Mouse (Mus musculus): ENCODE results near the gene Ccdc117.
"Not testable (repeated sequence)": the region's sequence is repeated elsewhere in the genome, so short reads cannot be mapped to it uniquely, and the experiment has no call there.

The Ccdc117 gene

DNA sequence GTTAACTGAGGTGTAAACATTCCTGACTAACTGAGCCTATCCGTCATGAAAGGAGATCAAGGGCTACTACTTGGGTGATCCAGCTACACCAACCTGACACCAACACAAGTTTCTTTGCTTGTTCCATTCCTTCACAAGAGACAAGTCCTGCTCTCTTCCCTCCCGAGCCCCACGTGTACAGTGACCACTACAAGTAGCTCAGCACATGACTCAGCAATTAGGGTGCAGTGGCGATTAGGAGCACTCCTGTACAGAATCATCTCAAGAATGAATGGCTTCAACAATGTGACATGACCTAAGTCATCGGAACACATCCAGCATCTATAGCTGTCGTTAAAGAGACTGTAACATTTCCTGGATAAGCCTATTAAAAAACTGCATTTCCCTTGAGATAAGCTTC, 11.3 kb downstream of the Ccdc117 start:
- no peak for DNase-seq (ENCODE audit: low spot score in 2 of 2)

DNA sequence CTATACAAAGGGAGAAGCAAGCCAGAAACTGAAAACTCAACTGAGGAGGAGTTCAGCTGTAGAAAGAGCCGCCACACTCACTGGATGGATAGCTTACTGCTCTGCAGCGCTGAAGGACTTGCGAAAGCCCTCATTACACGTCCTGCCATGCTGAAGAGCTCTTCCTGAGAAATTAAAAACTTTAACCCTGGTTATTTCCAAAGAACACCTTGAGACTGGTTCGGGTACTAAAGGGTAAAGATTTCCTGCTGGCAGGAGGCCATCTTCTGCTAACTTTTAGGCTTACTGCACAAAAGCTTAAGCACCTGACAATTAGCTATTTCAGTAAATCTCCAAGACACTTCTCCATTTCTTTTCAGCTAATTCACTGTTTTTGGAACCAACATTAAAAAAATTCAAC, 11.8 kb downstream of the Ccdc117 start:
- no peak for DNase-seq (ENCODE audit: low spot score in 2 of 2)

DNA sequence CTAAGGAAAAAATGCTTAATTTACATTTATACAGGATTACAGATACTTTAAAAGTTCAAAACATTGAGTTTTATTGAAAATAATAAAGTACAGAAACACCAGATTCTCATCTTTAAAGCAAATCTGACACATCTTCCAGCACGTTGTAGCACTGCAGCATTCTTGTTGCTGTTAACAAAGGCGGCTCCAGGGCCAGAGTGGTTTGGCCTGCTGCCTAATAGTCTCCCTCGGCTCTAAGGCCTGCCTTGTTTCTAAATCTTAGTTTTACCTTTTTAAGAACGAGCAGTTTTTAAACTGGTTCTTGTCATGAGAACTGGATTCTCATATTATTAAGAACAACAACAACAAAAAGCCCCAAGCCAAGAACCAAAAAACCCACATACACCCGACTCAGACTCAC, 13.1 kb downstream of the Ccdc117 start:
- DNase-seq (ENCODE audit: low spot score in 2 of 2): no peak

DNA sequence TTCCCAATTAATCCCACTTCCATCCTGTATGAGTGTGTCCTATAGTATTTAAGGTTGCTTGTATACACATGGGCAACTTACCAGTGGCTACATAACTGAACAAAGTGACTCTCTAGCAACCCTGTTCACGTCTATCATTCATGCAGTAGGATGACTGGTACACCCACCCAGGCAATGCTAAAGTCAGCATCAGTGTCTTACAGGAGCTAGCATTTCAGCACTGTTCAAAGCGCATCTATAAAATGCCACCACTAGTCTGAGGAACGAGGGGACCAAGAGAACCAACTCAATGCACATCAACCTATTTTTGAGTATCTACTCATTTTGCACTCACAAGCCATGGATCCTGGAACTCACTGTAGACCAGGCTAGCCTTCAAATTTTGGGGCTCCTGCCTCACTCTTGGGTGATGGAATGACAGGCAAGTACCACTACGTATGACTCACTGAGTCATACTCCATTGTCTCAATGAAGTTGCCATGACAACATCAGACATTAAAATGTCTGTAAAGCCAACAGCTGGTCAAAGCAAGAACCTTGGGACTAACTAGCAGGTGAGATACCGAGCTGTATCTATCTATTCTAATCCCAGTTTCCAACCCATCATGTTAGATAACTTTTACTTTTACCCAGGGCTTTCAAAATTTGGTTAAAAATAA, 14.0 kb downstream of the Ccdc117 start:
- DNase-seq (ENCODE audit: low spot score in 2 of 2): no peak

DNA sequence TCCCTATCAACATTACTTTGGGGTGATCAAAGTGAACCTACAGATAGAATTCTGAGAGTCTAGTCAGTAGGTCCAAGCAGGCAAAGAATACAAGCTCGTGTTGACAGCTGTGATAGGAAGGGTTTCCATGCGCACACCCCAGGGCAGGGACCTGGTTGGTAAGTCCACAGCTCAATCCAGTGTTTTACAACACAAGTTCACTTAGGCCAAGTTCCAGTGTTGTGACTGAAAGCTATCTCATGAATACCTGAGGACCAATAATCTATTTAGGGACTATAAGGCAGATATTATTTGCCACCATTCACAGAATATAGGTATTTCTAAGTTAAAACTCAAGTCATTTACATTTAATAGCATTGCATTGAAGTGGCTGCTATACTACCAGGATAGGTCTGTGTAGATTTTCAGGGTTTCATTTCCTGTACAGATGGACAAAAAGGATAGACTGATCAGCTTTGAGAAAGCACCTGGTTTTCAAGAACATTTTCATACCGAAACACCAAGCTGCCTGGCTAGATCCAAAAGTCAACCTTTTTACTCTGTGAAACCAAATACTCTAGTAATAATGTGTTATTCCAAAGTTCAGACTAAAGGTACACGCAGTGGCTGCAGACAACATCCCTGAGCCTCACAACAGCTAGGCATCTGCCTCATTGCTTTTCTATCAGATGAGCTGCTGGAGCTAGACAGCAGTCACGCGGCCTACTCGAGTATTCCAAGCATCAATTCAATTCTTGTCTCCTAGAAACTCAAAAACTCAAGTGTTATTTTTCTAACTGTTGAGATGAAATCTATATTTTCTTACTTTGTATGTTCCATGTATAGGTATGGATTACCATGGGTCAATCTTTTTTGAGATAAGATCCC, 15.2 kb downstream of the Ccdc117 start:
- no peak for DNase-seq (ENCODE audit: low spot score in 2 of 2)

DNA sequence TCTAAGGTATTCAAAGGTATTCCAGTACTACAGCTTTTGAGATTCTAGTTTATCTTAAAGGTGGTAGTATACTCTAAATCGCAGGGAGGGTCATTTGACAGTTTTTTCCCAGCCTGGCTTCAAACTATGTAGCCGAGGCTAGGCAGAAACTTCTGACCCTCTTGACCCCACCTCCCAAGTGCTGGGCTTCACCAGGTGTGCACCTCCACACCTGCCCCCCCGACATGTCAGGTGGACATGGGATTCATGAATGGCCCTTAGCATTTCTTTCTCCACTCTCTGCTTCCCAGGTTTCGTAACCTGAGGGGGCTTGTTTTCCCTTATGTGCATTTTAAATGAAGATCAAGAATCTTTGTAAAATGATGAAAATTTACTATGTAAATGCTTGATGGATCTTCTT, 16.6 kb downstream of the Ccdc117 start:
- DNase-seq (ENCODE audit: low spot score in 2 of 2): no peak

DNA sequence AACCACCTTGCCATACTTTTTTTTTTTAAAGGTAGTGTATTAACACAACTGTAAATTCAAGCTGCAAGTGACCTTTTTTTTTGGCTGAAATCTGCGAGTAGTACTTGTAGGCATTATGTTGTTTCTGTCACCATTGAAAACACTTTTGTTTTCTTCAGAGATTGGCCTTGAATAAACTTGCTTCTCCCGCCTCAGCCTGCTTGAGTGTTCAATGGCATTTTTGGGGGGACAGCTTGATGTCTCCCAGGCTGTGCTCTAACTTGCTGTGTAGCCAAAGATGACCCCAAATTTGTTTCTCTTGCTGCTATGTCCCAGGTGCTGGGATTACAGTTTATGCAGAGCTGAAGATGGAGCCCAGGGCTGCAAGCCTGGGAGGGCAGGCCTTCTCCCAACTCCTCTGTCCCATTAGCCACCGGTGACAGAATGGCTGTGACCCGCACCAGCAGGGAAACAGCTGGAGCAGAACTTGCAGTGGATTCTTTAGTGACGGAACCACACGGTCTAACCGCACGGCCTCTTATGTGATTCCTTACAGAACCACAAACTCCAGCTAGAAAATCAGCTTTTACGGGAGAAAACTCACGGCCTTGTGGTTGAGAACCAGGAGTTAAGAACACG, 19.1 kb downstream of the Ccdc117 start:
- DNase-seq (ENCODE audit: low spot score in 2 of 2): no peak

DNA sequence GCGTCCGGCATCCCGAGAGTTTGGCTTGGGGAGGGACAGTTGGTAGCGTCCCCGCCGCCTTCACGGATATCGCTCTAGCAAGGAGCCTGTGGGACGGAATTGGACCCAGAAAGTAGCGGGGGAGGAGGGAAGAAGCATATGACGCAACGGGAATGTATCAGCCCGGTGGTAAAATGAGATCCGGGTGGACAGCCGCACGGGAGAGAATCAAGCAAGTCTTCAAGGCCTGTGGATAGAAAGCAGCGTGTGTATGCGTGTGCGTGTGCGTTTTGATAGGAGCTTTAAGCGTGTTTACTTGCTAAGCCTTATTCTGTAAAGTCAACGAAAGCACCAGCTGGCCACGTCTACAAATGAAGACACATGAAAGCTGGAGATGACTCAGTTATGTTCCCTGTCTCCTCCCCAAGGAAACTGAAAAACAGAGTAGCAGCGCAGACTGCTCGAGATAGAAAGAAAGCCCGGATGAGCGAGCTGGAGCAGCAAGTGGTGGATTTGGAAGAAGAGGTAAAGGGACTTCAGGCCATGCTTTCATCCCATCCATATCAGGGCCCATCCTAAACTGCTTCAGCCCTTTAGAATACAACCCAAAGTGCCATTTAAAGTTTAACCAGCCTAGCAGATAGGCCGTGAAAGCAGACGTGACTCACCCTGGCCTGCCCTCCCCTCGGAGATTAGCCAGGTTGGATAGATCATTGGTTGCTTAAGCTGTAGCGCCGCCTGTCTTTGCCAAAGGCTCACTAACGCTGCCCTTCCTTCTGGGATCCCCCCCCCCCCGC, 20.3 kb downstream of the Ccdc117 start:
- DNase-seq (ENCODE audit: low spot score in 2 of 2): peak; percentile 57 to 64

DNA sequence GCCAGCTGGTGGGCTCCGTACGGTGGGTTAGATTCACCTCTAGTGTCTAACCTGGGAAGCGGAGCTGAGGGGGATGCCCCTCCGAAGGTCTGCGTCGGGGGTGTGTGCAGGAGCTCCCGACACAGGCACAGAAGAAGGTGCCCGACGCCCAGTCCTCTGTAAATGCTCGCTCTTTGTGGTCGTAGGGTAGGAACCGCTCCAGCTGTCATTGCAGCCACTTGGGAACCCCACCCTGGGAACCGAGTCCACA, 20.8 kb downstream of the Ccdc117 start:
- no peak for DNase-seq (ENCODE audit: low spot score in 2 of 2)

DNA sequence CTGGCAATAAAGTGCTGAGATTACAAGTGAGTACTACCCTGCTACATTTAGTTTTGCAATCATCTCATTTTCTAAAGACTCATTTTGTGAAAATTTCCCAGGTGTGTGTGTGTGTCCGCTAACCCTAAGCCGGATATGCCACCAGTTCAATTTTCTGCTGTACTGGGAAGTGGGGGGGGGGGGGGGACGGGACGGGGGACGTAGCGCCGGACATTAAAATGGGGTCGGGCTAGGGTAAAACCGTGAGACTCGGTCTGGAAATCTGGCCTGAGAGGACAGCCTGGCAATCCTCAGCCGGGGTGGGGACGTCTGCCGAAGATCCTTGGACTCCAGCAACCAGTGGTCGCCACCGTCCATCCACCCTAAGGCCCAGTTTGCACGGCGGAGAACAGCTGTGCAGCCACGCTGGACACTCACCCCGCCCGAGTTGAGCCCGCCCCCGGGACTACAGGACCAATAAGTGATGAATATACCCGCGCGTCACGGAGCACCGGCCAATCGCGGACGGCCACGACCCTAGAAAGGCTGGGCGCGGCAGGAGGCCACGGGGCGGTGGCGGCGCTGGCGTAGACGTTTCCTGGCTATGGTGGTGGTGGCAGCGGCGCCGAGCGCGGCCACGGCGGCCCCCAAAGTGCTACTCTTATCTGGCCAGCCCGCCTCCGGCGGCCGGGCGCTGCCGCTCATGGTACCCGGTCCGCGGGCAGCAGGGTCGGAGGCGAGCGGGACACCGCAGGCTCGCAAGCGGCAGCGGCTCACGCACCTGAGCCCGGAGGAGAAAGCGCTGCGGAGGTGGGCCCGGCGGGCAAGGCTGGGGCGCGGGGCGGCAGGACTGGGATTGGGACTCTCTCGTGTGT, 21.3 kb downstream of the Ccdc117 start, which contains the start of gene Xbp1:
Xbp1 (plus strand) TSS at position 248 of the 854 bp plus-strand sequence.
- peak; percentile 94 to 96 for DNase-seq (ENCODE audit: low spot score in 2 of 2)

DNA sequence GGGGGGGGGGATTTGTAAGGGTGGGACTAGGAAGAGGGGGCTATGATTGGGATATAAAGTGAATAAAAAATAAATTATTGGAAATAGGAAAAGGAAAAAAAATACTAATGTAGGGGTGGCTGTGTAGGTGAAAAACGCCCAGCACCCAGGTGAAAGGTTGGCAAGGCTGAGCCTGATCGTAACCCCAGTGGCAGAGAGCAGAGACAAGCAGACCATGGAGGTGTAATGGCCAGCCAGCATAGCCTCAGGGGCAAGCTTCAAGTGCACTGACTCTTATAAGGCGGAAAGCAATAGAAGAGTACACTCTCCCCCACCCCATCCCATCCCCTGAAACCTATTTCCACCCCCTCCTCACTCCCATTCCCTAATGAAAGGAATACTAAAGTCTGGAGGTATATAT, 22.3 kb downstream of the Ccdc117 start:
- DNase-seq (ENCODE audit: low spot score in 2 of 2): no peak

DNA sequence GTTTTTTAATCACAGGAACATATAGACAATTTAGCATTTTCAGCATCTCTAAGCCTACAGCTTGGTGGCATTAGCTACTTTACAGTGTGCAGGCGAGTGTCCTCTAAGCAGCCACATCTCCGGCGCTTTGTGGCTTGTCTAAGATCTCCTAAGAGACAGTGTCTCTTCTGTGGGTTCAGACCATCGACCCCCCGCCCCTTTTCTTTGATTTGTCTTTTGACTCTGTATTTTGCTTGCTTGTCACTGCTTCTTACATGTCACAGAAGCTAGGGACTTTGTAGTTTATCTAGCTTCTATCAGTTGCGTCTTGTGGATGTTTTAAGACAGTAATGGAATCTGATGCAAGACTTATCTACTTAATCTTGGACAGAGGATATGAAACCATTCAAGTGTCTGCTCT, 24.6 kb downstream of the Ccdc117 start:
- no peak for DNase-seq (ENCODE audit: low spot score in 2 of 2)

DNA sequence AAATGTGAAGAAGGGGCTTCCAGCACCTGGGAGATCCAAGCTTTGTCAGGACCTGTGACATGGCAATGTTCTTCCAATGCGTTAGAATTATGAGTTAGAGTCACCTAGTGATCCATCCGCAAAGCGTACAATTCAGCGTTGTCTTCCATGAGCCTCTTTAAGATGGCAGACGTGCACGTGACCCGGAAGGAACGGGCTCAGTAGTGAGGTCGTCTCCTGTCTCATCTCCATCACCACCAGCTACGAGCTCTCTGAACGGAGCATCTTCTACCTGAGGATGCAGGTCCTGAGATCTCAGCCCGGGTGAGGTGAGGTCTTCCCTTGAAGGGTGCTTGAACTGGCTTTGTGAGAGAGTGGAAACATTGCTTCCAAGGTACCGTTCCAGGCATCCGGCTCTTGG, 25.4 kb downstream of the Ccdc117 start:
- no peak for DNase-seq (ENCODE audit: low spot score in 2 of 2)

DNA sequence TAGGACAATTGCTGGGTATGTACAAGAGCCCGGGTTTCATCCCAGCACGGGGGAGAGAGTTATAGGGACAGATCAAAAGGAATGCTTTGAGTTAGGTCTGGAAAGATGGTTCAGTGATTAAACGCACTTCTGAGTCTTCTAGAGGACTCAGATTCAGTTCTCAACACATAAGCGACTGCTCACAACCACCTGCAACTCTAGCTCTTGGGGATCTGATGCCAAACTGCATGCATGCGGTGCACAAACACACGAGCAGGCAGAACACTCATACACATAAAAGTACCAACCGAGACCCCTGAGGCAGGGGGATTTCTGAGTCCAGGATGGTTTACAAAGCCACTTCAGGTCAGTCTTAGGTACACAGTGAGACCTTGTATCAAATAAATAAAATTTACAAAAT, 25.8 kb downstream of the Ccdc117 start:
- no peak for DNase-seq (ENCODE audit: low spot score in 2 of 2)

DNA sequence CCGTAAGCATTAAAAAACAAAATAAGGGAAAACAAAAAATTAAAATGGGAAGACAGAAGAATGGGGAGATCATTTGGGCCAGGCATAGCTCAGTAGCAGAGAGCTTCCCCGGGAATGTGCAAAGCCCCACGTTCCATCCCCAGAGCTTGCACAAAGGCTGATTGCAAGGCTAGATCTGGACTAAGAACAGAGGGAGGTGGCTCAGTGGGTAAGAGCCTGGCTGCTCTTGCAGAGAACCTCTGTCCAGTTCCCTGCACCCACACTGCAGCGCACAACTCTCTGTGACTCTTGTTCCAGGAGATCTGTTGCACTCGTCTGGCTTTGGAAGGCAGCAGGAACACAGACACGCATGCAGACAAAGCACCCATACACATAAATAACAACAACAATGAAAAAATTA, 26.3 kb downstream of the Ccdc117 start:
- no peak for DNase-seq (ENCODE audit: low spot score in 2 of 2)

DNA sequence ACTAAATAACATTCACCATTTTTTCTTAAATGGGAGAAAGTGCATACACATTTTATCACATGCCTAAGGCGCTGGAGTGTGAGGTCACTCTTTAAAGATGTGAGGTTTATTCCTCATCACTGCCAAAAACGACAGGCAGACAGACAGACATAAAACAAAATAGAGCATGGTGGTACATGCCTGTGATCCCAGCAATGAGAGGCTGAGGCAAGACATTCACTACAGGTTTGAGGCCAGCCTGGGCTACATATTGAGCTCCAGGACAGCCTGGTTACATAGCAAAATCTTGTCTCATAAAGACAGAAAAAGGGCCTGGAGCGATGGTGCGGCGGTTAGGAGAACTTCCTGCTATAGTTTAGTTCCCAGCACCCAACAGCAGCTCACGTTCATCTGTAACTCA, 26.8 kb downstream of the Ccdc117 start:
- no peak for DNase-seq (ENCODE audit: low spot score in 2 of 2)

DNA sequence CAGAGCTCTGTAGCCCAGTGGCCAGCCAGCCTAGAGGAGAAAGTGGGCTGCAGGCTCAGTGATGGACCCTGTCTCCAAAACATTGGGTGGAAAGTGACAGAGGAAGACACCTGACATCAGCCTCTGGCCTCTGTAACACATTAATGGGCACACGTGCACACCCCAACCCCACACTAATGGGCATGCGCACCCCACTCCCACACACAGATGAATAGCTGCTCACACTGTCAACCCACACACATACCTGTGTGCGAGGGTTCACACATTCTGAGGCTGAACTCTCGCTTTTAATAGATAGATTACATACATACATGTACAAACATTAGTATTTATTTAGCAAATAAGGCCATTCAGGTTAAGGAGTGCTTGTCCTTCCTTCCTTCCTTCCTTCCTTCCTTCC, 27.9 kb downstream of the Ccdc117 start:
- no peak for DNase-seq (ENCODE audit: low spot score in 2 of 2)

DNA sequence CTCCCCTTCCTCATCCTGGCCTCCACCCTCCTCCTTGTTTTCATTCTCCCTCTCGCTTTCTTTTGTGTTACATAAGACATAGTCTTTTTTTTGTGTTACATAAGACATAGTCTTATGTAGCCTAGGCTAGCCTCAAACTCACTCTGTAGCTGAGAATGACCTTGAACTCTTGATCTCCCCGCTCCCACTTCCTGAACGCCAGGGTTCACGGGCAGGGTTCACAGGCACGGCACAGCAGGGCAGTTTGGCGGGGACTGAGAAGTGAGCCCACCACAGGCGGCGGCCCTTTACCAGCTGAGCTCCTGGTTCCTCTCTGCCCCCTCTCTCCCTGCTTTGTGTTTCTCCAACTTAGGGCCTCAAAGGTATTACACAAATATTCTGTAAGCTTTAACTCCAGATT, 29.0 kb downstream of the Ccdc117 start:
- no peak for DNase-seq (ENCODE audit: low spot score in 2 of 2)

DNA sequence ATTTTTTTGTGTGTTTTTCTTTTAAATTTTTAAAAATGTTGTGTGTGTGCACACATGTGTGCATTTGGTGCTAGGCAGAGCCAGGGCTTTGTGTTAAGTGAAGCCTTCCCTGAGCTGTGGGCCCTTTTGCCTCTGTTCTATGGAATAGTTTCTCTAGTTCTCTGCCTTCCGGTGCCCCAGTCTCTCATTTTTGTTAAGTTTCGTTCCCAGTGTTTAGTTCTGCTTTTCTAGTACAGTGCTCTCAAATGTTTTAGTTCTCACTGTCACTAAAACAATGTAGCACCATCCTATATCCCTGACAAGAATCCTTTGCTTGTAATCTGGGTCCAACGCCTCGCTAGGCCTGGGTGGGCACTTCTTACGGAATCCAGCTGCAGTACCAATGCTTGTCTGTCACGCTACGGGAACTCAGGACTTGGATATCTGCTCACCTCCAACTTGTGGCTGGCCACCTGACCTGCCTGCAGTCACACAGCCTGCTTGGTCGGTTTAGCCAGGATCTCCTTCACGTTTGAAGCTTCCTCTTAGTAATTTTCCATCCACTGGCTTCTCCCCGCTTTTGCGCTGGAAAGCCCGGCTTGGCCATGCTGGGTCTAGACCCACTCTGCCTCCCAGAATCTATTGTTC, 29.8 kb downstream of the Ccdc117 start:
- no peak for DNase-seq (ENCODE audit: low spot score in 2 of 2)

DNA sequence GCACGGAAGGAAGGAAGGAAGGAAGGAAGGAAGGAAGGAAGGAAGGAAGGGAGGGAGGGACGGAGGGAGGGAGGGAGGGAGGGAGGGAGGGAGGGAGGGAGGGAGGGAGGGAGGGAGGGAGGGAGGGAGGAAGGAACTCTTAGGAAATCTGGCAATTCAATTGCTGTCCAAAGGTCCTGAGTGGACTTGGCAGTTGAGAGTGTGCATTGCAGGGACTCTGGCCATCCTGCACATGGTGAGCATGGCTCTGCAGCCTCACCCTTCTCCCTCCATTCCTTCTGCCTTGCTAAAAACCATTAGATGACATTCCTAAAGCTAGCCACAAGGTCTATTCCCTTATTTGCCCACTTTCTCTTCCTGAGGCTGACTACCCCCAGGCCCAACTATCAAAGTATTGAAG, 31.3 kb downstream of the Ccdc117 start:
- DNase-seq (ENCODE audit: low spot score in 2 of 2): not testable (repeated sequence)

DNA sequence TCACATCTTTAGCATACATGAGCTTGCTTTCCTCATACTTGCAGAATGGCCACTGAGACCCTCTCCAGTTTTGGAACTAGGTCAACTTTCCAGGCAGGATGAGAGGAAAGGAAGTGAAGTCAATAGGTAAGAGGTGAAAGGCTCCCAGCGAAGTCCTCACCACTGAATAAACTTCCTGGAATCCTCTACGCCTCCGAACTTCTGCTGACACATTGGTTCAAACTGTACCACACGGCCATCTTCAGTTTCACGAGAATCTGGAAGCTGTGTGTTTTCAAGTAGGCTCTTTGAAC, 31.9 kb downstream of the Ccdc117 start:
- no peak for DNase-seq (ENCODE audit: low spot score in 2 of 2)

All from frontal cortex, postnatal 10 days (tissue).